Mouse (Mus musculus) intestine, embryonic 15.5 days (tissue): ENCODE data around the gene Olfr58. TPM values are rescaled to one million over a fixed set of nuclear protein-coding genes. Genes with fewer than 3 reads are reported as not detected.
"Not testable (repeated sequence)": the region's sequence is repeated elsewhere in the genome, so short reads cannot be mapped to it uniquely, and the experiment has no call there.

ENCODE experiments used
- ATAC-seq: fragments of 200-750 bp; cut with Nextera tagmentation; 2 replicates; pipeline ENCODE4 v1.8.0; 2017; ENCODE audit warnings: moderate TSS enrichment, moderate library complexity
- H3K27ac ChIP-seq: fragments of 300-500 bp; sonication (generic); 2 replicates; pipeline ENCODE4 v1.5.1; 2015; ENCODE audit warnings: mild to moderate bottlenecking, inconsistent platforms
- H3K27me3 ChIP-seq: fragments of 300-500 bp; sonication (generic); replicated peaks from 2 replicates; pipeline ENCODE4 v1.6.1; 2015; ENCODE audit warnings: inconsistent platforms
- H3K36me3 ChIP-seq: fragments of 300-500 bp; sonication (generic); 2 replicates; pipeline ENCODE4 v1.6.1; 2015; ENCODE audit warnings: inconsistent platforms
- H3K4me1 ChIP-seq: fragments of 300-500 bp; sonication (generic); replicated peaks from 2 replicates; pipeline ENCODE4 v1.6.1; 2015; ENCODE audit warnings: inconsistent platforms
- H3K4me2 ChIP-seq: fragments of 300-500 bp; sonication (generic); replicated peaks from 2 replicates; pipeline ENCODE4 v1.6.1; 2015; ENCODE audit warnings: mild to moderate bottlenecking, inconsistent platforms
- H3K4me3 ChIP-seq: fragments of 300-500 bp; sonication (generic); replicated peaks from 2 replicates; pipeline ENCODE4 v1.5.1; 2015; ENCODE audit warnings: inconsistent platforms
- H3K9ac ChIP-seq: fragments of 300-500 bp; sonication (generic); 2 replicates; pipeline ENCODE4 v1.6.1; 2015; ENCODE audit warnings: inconsistent platforms
- H3K9me3 ChIP-seq: fragments of 300-500 bp; sonication (generic); 2 replicates; pipeline ENCODE4 v1.6.1; 2016; ENCODE audit warnings: inconsistent platforms
- WGBS: fragments of 180-500 bp; shearing (Covaris S2); methylation state at CpG from one replicate; pipeline ENCODE4 v1.1.7; 2015; 5-methylcytosine and 5-hydroxymethylcytosine counted together
- polyA plus RNA-seq: library from polyadenylated mRNA; unstranded; fragments of >200 nt; fragmentation: Nextera tagmentation; extraction: Ambion mirVana; gene quantifications from 2 replicates; pipeline ENCODE4 v1.2.1, GENCODE M21; 2015

Gene Olfr58
- not detected in 2 replicates for polyA plus RNA-seq

GRCm38 (mm10) chr9:19779983-19780382 lies at the start of gene Olfr58:
Gene Olfr58 (plus strand): TSS chr9:19780283.
- Histone ChIP-seq H3K36me3 (no peaks in the 10 kb centered on the region), H3K4me3 (no peak within 1 kb of the TSS), H3K27me3 (no peaks in the 10 kb centered on the region), H3K4me1 (no peaks in the 10 kb centered on the region), H3K9me3 (no peaks in the 10 kb centered on the region), H3K9ac (no peak within 1 kb of the TSS), H3K27ac (no peak within 1 kb of the TSS), H3K4me2 (no peak within 1 kb of the TSS)
- no peak for ATAC-seq

GRCm38 (mm10) chr9:19769136-19769535 lies 10.9 kb upstream of the Olfr58 start:
- no peak overlapping the region for H3K9ac ChIP-seq
- H3K27ac ChIP-seq, result no peak overlapping the region
- no peak overlapping the region for H3K4me3 ChIP-seq
- no peak for ATAC-seq
- H3K36me3 ChIP-seq, result no peaks in the 10 kb centered on the region
- WGBS, result 83% methylated on average over 14 of the region's 14 CpGs
- no peaks in the 10 kb centered on the region for H3K4me1 ChIP-seq
- no peak overlapping the region for H3K4me2 ChIP-seq
- H3K27me3 ChIP-seq, result no peaks in the 10 kb centered on the region
- no peaks in the 10 kb centered on the region for H3K9me3 ChIP-seq

- Histone ChIP-seq H3K9me3 (no peaks in the 10 kb centered on the region), H3K27me3 (no peaks in the 10 kb centered on the region), H3K36me3 (no peaks in the 10 kb centered on the region), H3K4me2 (no peak overlapping the region), H3K9ac (no peak overlapping the region), H3K4me1 (no peaks in the 10 kb centered on the region), H3K27ac (no peak overlapping the region), H3K4me3 (no peak overlapping the region)
- 80% methylated on average over 14 of the region's 14 CpGs for WGBS
- ATAC-seq, result no peak
These were observed 10.4 kb upstream of the Olfr58 start for GRCm38 (mm10) chr9:19769701-19770100.

GRCm38 (mm10) chr9:19803000-19803399 lies 22.9 kb downstream of the Olfr58 start:
- Histone ChIP-seq H3K4me3 (no peak overlapping the region), H3K4me2 (no peak overlapping the region), H3K9me3 (no peaks in the 10 kb centered on the region), H3K36me3 (no peaks in the 10 kb centered on the region), H3K4me1 (no peaks in the 10 kb centered on the region), H3K27me3 (no peaks in the 10 kb centered on the region), H3K27ac (no peak overlapping the region), H3K9ac (no peak overlapping the region)
- 74% methylated on average over 1 of the region's 1 CpGs for WGBS
- ATAC-seq, result no peak

GRCm38 (mm10) chr9:19804606-19805005 lies 24.5 kb downstream of the Olfr58 start, which contains the start of gene Olfr859:
Gene Olfr859 (plus strand): TSS chr9:19804906.
- H3K9ac ChIP-seq, H3K4me3 ChIP-seq, H3K36me3 ChIP-seq, H3K27me3 ChIP-seq, H3K27ac ChIP-seq, H3K9me3 ChIP-seq, H3K4me1 ChIP-seq, ATAC-seq, H3K4me2 ChIP-seq: not testable (repeated sequence)
- 74% methylated on average over 1 of the region's 1 CpGs for WGBS

Other genes starting within 250 kb of the Olfr58 start
- not detected in 2 replicates for gene Olfr853, start 239.2 kb upstream of the Olfr58 start, polyA plus RNA-seq
- not detected in 2 replicates for gene Olfr854, start 212.9 kb upstream of the Olfr58 start, polyA plus RNA-seq
- not detected in 2 replicates for gene Olfr855, start 197.7 kb upstream of the Olfr58 start, polyA plus RNA-seq
- 22.4 and 24.0 TPM in 2 replicates for gene Zfp317, start 158.2 kb upstream of the Olfr58 start, polyA plus RNA-seq
- not detected in 2 replicates for gene Olfr857, start 70.8 kb upstream of the Olfr58 start, polyA plus RNA-seq
- gene Olfr859, start 24.6 kb downstream of the Olfr58 start, polyA plus RNA-seq, result not detected in 2 replicates
- not detected in 2 replicates for gene Olfr860, start 69.5 kb downstream of the Olfr58 start, polyA plus RNA-seq
- gene Olfr862, start 107.7 kb downstream of the Olfr58 start, polyA plus RNA-seq, result not detected in 2 replicates
- 0.28 and 0.31 TPM in 2 replicates for gene Olfr77, start 136.6 kb downstream of the Olfr58 start, polyA plus RNA-seq
- gene Olfr866, start 247.8 kb downstream of the Olfr58 start, polyA plus RNA-seq, result not detected in 2 replicates